Mouse (Mus musculus): ENCODE measurements around the gene Usp54. TPM values are rescaled to one million over a fixed set of nuclear protein-coding genes. Genes with fewer than 3 reads are reported as not detected.
"Not testable (repeated sequence)": the region's sequence is repeated elsewhere in the genome, so short reads cannot be mapped to it uniquely, and the experiment has no call there.

Usp54 gene
- total RNA-seq, 2 experiments from 2014 or later, result 12.6 to 16.6 TPM

DNA sequence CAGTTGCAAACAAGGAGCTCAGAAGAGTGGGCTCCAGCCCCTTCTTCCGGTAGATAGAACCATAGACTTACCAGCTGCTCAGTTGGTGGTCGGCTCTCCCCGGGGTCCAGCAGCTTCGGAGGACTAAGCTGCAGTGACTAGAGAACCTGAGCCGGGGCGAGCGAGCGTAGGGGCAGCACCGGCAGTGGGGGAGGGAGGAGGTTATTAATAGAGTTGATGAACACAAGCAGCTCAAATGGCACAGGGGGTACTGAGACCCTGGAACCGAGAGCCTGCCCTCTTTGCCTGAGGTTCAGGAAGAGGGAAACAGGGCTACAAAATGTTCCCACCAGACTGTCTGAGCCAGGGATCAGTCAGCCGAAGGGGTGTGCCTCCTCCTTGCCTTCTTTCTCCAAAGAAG, 15.5 kb upstream of the Usp54 start, which contains the start of gene Myoz1:
Myoz1 (minus strand) TSS at position 180 of the 400 bp plus-strand sequence.
- no peak for DNase-seq
- intact Hi-C loops (cut with DNase I), result no loop called here

- intact Hi-C loops (cut with DNase I), result no loop called here
- DNase-seq, result no peak
Measured at GRCm38 (mm10) chr14:20655731-20656130, 14.9 kb upstream of the Usp54 start.

DNA sequence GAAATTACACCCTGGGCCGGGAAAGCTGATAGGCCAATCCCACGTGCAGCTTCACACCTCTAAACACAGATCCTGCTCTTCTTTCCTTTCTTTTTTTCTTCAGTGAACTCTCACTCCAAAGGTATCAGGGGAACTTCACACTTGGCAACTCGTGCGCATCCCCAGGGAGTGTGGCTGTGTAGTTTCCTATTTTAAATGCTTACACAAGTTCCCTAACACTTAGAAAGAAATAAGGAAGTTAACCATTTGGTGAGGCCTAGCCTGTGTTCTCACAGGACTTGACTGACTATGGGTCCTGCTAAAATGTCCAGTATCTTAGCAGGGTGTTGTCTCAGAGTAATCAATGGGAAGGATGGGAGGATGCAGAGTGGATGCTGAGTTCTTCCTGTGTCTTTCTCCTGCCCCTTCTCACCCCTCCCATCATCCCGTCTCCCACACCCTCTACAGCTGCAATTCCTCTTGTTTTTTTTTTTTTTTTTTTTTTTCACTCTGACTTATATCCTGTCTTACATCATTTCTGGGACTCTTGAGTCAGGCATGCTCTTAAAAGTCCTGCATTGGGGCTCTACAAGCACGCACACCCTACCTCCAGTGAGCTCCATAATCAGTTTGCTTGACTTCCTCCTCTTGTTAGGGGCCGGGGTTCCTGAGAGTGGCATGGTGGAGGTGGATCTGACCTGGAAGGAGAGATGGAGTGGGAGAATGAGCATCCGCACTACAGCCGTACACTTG, 14.0 kb upstream of the Usp54 start:
- intact Hi-C loops (cut with DNase I), result no loop called here
- DNase-seq, result no peak

GRCm38 (mm10) chr14:20651722-20652256, 10.9 kb upstream of the Usp54 start:
- DNase-seq, result no peak
- intact Hi-C loops (cut with DNase I), result no loop called here

GRCm38 (mm10) chr14:20651000-20651399, 10.1 kb upstream of the Usp54 start:
- DNase-seq, result peak; percentile 52 to 61

GRCm38 (mm10) chr14:20646381-20646780, 5.5 kb upstream of the Usp54 start:
- no peak for DNase-seq
- intact Hi-C loops (cut with DNase I), result loop anchor here (10.0 kb wide), 1 partner anchor 252 kb away; the partner anchor contains the start of gene Mrps16

More at GRCm38 (mm10) chr14:20651000-20651399, 10.1 kb upstream of the Usp54 start:
- intact Hi-C loops (cut with DNase I), result no loop called here

DNA sequence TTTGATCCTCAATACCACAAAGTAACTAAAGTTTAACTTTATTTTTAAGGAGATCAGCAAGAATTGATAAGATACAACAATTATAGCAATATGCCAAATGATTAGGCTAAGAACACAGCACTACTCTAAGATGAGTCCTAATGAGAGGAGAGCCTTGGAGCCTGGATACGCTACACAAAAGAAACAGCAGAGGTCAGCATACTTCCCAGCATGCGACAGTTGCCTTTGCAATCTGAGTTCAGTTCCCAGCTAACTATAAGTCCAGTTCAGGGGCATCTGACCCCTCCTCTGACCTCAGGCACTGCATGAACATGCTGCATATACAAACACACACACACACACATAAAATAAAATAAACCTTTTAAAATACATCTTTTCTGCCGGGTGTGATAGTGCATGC, 4.7 kb upstream of the Usp54 start:
- DNase-seq, result no peak
- intact Hi-C loops (cut with DNase I), result loop anchor here (10.0 kb wide), 1 partner anchor 251 kb away; the partner anchor contains the start of gene Mrps16

DNA sequence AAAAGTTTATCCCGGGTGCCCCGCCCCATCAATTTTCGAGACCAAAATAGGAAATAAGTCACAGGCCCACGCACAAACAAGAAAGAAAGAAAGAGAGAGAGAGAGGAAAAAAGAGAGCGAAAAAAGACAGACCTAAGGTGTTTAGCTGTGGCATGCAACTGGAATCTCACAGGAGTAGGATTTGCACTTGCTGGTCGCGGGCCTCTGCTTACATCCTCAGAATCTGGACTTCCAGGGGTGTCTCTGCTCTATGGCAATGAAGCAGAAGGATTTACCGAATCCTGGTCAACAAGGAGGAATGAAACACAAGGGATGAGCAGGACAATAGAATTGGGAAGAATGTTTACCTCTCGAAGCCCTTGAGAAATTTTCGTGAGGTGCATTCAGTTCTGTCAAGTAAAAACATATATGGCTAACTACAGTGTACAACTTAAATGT, 594 bp upstream of the Usp54 start:
- intact Hi-C loops (cut with DNase I), result loop anchor here (2.0 to 10.0 kb wide), 3 partner anchors 19 to 247 kb away; partner anchors contain the start of gene Mrps16

GRCm38 (mm10) chr14:20639918-20640619, 794 bp downstream of the Usp54 start:
- peak in 1 of 2 experiments; percentile 14 for DNase-seq
- intact Hi-C loops (cut with DNase I), result loop anchor here (2.0 to 10.0 kb wide), 3 partner anchors 21 to 245 kb away; partner anchors contain the start of gene Mrps16

More for the DNA sequence above, 594 bp upstream of the Usp54 start:
- DNase-seq, result peak in 1 of 2 experiments; percentile 25

DNA sequence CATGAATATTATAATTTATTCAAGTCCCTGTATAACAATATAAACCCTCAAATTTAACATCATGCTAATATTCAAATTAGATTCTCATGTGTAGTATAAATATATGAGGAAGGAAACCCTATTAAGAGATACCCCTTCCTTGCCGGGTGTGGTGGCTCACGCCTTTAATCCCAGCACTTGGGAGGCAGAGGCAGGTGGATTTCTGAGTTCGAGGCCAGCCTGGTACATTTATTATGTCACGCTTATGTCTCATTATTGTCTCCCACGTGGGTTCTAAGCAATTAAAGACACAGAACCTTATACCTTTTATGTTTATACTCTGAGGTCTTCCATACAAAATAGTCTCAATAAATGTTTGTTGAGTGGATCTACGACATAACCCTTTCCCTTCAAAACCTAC, 2.2 kb downstream of the Usp54 start:
- intact Hi-C loops (cut with DNase I), result no loop called here
- DNase-seq, result no peak

DNA sequence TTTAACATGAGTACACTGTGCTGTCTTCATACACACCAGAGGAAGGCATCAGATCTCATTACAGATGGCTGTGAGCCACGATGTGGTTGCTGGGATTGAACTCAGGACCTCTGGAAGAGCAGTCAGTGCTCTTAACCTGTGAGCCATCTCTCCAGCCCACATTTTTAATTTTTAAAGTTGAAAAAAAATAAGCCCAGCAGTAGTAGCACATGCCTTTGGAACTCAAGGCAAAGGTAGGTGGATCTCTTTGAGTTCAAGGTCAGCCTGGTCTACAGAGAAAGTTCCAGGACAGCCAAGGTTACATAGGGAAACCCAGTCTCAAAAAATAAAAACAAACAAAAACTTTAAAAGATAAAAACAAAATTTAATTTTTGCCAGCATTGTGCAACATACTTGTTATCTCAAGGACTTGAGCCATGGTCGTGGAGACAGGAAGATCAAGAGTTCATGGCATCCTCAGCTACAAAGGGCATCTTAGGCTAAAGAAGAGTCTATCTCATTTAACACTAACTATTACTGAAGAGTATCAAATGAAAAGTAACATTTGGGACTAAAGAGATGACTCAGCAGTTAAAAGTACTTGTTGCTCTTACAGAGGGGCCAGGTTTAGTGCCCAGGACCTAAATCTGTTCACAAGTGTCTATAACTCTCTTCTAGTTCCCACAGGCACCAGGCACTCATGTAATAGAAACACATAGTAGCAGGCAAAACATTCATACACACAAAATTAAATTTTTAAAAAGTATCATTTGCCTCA, 2.9 kb downstream of the Usp54 start:
- intact Hi-C loops (cut with DNase I), result no loop called here
- no peak for DNase-seq

- DNase-seq; intact Hi-C loops (cut with DNase I): not testable (repeated sequence)
Measured at GRCm38 (mm10) chr14:20636968-20637367, 3.9 kb downstream of the Usp54 start.

- no peak for DNase-seq
- intact Hi-C loops (cut with DNase I), result no loop called here
Measured at GRCm38 (mm10) chr14:20635546-20635945, 5.3 kb downstream of the Usp54 start.

GRCm38 (mm10) chr14:20631253-20631652, 9.6 kb downstream of the Usp54 start:
- DNase-seq, result no peak
- intact Hi-C loops (cut with DNase I), result no loop called here

DNA sequence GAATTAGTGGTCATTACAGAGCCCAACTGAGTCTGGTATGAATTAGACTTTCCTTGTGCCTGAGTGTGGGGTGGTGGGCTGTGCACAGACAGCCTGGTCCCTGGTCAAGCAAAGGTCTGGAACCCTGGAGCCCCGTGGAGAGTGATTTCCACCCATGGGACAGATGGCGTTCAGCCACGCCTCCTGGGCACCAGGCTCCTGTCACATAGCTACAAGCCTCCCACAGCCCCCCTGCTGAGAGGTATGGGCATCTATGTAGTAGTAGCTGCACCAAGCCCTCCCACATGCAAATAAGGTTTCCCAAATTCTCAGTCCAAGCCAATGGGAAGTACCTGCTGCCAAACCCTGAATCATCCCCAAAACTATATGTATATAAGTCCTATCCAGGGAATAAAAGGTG, 13.9 kb downstream of the Usp54 start:
- intact Hi-C loops (cut with DNase I), result no loop called here
- DNase-seq, result no peak

DNA sequence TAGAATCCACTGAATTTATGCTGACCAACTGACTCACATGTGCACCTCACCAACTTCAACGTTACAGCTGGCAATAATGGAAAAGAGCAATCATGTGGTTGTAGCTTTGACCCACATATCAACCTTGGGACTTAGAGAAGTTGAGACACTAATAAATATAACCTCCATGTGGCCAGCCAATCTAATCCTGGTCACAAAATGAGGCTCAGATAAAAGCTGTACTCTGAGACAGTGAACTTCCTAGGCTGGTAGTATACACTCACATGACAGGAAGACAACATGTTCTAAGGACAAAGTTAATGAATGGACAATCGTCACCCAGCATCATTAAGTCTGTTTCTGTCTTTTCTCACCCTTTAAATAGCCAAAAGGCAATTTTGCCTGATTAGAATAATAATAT, 14.4 kb downstream of the Usp54 start:
- DNase-seq, result no peak
- intact Hi-C loops (cut with DNase I), result no loop called here

DNA sequence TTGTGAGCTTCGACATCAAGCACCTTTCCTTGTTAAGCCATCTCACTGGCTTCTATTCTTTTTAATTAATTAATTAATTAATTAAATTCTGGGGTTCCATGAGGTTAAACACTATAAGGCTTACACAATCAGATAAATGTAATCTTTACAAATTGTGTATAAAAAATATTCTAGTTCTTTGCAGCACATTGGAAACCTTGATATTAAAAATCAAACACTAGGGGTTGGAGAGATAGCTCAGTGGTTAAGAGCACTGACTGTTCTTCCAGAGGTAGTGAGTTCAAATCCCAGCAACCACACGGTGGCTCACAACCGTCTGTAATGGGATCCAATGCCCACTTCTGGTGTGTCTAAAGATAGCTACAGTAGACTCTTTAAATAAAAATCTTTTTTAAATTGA, 18.0 kb downstream of the Usp54 start:
- intact Hi-C loops (cut with DNase I), result no loop called here
- no peak for DNase-seq

GRCm38 (mm10) chr14:20622412-20622811, 18.5 kb downstream of the Usp54 start:
- intact Hi-C loops (cut with DNase I), result no loop called here
- no peak for DNase-seq

DNA sequence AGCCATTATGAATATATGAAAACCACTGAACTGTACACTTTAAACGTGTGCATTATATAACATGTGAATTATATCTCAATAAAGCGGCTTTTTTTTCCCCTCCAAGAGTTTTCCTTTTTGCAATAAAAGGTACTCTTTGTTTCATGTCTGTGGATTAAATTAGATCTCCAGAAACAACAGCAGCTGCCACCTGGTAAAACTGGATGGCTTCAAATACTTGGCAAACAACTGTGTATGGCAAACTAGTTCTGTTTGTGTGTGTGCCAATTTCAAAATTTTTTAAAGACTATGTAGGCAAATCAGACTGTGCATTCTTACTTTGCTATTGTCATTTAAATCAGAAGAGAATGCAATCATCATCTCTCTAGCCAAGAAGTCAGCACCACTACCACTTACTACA, 19.0 kb downstream of the Usp54 start:
- DNase-seq, result no peak
- intact Hi-C loops (cut with DNase I), result no loop called here

DNA sequence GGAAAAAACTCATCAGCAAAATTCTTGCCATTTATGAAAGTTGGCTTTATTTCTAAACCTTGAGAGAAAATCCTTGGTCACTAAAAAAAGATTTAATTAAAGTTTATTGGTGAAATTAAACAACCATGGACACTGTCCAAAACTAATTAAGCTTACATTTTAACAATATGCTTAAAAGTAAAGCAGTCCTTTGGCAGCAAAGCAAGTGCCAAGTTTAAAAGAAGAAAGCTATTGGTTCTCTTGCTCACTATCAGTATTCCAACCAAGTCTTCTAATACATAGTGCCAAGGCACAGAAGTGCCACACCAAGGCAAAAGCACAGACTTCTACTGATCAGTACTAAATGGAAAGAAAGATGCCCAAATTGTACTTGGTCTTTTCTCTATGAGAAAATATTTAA, 21.7 kb downstream of the Usp54 start:
- intact Hi-C loops (cut with DNase I), result loop anchor here (5.0 kb wide), 1 partner anchor 42 kb away; no protein-coding TSS in a partner anchor
- DNase-seq, result no peak
